Comparison of ENCODE assay signal across 8 mouse cellular contexts in the genomic region with DNA sequence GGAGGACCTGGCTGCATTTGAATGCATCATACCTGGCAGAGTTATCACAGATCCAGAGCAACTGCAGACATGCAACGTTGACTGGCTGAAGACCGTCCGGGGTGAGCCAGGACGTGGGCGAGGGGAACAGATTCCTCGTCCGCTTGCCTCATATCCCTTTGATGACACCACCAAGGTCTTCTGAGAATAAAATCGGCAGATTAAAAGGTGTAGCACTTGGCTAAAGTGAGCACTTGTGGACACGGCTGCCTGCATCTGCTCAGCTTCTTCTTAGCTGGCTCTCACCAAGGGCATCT. TPM values are rescaled to one million over a fixed set of nuclear protein-coding genes. Genes with fewer than 3 reads are reported as not detected.
DNase-seq lines count a peak whose midpoint lies in the region; ATAC-seq lines count a peak whose summit lies in the region.

No protein-coding gene starts in this region.

- H3K4me1 ChIP-seq in heart, embryonic 15.5 days (replicated peaks), result peaks cover 14% of the 10 kb centered on the region
- H3K4me1 ChIP-seq in embryonic facial prominence, embryonic 10.5 days, result peaks cover 20% of the 10 kb centered on the region
- peaks cover 17% of the 10 kb centered on the region for H3K4me1 ChIP-seq in forebrain, embryonic 16.5 days (replicated peaks; ENCODE audit: control insufficient read depth, insufficient read depth, low read length)
- peaks cover 22% of the 10 kb centered on the region for H3K4me1 ChIP-seq in liver, embryonic 16.5 days (ENCODE audit: control insufficient read depth, low read depth, low read length)

- H3K27me3 ChIP-seq in heart, embryonic 15.5 days, result no peaks in the 10 kb centered on the region
- H3K27me3 ChIP-seq in embryonic facial prominence, embryonic 10.5 days (replicated peaks; ENCODE audit: low read depth, poor library complexity, severe bottlenecking), result no peaks in the 10 kb centered on the region
- H3K27me3 ChIP-seq in forebrain, embryonic 16.5 days (replicated peaks; ENCODE audit: control insufficient read depth, insufficient read depth, low read length), result no peaks in the 10 kb centered on the region
- H3K27me3 ChIP-seq in liver, embryonic 16.5 days (ENCODE audit: control insufficient read depth, insufficient read depth, low read depth, low read length), result no peaks in the 10 kb centered on the region

- no peaks in the 10 kb centered on the region for H3K9me3 ChIP-seq in heart, embryonic 15.5 days (replicated peaks)
- no peaks in the 10 kb centered on the region for H3K9me3 ChIP-seq in embryonic facial prominence, embryonic 10.5 days
- no peaks in the 10 kb centered on the region for H3K9me3 ChIP-seq in forebrain, embryonic 16.5 days (ENCODE audit: control insufficient read depth, low read length)
- no peaks in the 10 kb centered on the region for H3K9me3 ChIP-seq in liver, embryonic 16.5 days (replicated peaks; ENCODE audit: control insufficient read depth, low read length)

- no peak overlapping the region for H3K27ac ChIP-seq in heart, embryonic 15.5 days
- peak overlapping the region; percentile 89 for H3K27ac ChIP-seq in embryonic facial prominence, embryonic 10.5 days (replicated peaks)
- no peak overlapping the region for H3K27ac ChIP-seq in forebrain, embryonic 16.5 days (ENCODE audit: low read length)
- no peak overlapping the region for H3K27ac ChIP-seq in liver, embryonic 16.5 days (ENCODE audit: low read length)

- 91% methylated on average over 9 of the region's 9 CpGs for WGBS in heart, embryonic 15.5 days
- WGBS in embryonic facial prominence, embryonic 10.5 days, result 93% methylated on average over 9 of the region's 9 CpGs
- WGBS in forebrain, embryonic 16.5 days, result 95% methylated on average over 9 of the region's 9 CpGs
- WGBS in liver, embryonic 16.5 days (ENCODE audit: insufficient replicate concordance), result 88% methylated on average over 9 of the region's 9 CpGs

- H3K4me3 ChIP-seq in heart, embryonic 15.5 days, result no peak overlapping the region
- H3K4me3 ChIP-seq in embryonic facial prominence, embryonic 10.5 days, result peak overlapping the region; percentile 65
- no peak overlapping the region for H3K4me3 ChIP-seq in forebrain, embryonic 16.5 days (replicated peaks; ENCODE audit: low read length)
- peak overlapping the region; percentile 73; the same call in 1 of the 2 replicates for H3K4me3 ChIP-seq in liver, embryonic 16.5 days (ENCODE audit: low read depth, low read length)

- intact Hi-C loops in left cerebral cortex, postnatal 36 days (cut with DNase I), result no loop called here

- DNase-seq in heart, adult 8-10 months (ENCODE audit: low spot score), result no peak
- DNase-seq in embryonic facial prominence, embryonic 10.5 days (ENCODE audit: low spot score), result no peak
- DNase-seq in left cerebral cortex, postnatal 36 days (ENCODE audit: low spot score in 2 of 2), result no peak
- DNase-seq in spleen, postnatal 10 days (ENCODE audit: low spot score in 2 of 2), result no peak
- no peak for DNase-seq in gastrocnemius, postnatal 4 days (ENCODE audit: low spot score in 2 of 2)

- H3K9ac ChIP-seq in heart, embryonic 15.5 days, result no peak overlapping the region
- peak overlapping the region; percentile 67; the same call in 1 of the 2 replicates for H3K9ac ChIP-seq in forebrain, embryonic 16.5 days (replicated peaks; ENCODE audit: low read depth, low read length)
- H3K9ac ChIP-seq in liver, embryonic 16.5 days (ENCODE audit: low read depth, low read length), result no peak overlapping the region

- peak overlapping the region; percentile 79 for H3K4me2 ChIP-seq in heart, embryonic 15.5 days
- H3K4me2 ChIP-seq in forebrain, embryonic 16.5 days (ENCODE audit: low read length), result peak overlapping the region; percentile 91; the same call in 1 of the 2 replicates
- peak overlapping the region; percentile 98 for H3K4me2 ChIP-seq in liver, embryonic 16.5 days (ENCODE audit: low read depth, low read length)

- no peak for ATAC-seq in heart, embryonic 15.5 days (replicated peaks; ENCODE audit: insufficient number of reproducible peaks, insufficient read depth, low FRiP score, low read depth)
- ATAC-seq in forebrain, embryonic 16.5 days, result no peak
- no peak for ATAC-seq in liver, embryonic 16.5 days (ENCODE audit: low read depth)

- H3K36me3 ChIP-seq in heart, embryonic 15.5 days, result peaks cover 6% of the 10 kb centered on the region
- H3K36me3 ChIP-seq in embryonic facial prominence, embryonic 10.5 days (replicated peaks), result peaks cover 12% of the 10 kb centered on the region
- 0 out of 2 replicates have a peak, but pooled peaks cover under 1% of the 10 kb centered on the region for H3K36me3 ChIP-seq in forebrain, embryonic 16.5 days (ENCODE audit: control insufficient read depth, insufficient read depth)
- H3K36me3 ChIP-seq in liver, embryonic 16.5 days (ENCODE audit: control insufficient read depth, insufficient read depth), result 0 out of 2 replicates have a peak, but pooled peaks cover 2% of the 10 kb centered on the region

RNA-seq across cellular contexts. Expression of gene D2hgdh, which starts 1.8 kb away (rescaled TPM):
- polyA plus RNA-seq in heart, embryonic 15.5 days (2015; fragmentation: Nextera tagmentation; extraction: Ambion mirVana), result 15.4 and 18.5 TPM in 2 replicates
- total RNA-seq in heart, adult 8-10 months (2022), result 10 to 100 TPM; 43.5 to 56.2 (median 48.4) TPM
- polyA plus RNA-seq in embryonic facial prominence, embryonic 10.5 days (2016; fragmentation: Nextera tagmentation; extraction: Ambion mirVana), result 15.0 and 15.7 TPM in 2 replicates
- polyA plus RNA-seq in forebrain, embryonic 16.5 days (2015; fragmentation: Nextera tagmentation; extraction: Ambion mirVana), result 17.2 and 19.5 TPM in 2 replicates
- polyA plus RNA-seq in liver, embryonic 16.5 days (2015; fragmentation: Nextera tagmentation; extraction: Ambion mirVana), result 5.6 and 6.9 TPM in 2 replicates
- total RNA-seq in left cerebral cortex, postnatal 36 days (2021), result 10 to 100 TPM; 12.7 to 15.3 TPM
- 10 to 100 TPM; 19.6 to 24.0 TPM for total RNA-seq in gastrocnemius, postnatal 4 days (2021)

RNA-seq across cellular contexts. Expression of gene Ing5, which starts 22.7 kb away (rescaled TPM):
- 10.3 and 11.9 TPM in 2 replicates for polyA plus RNA-seq in heart, embryonic 15.5 days (2015; fragmentation: Nextera tagmentation; extraction: Ambion mirVana)
- 10 to 100 TPM; 10.3 to 15.0 (median 13.6) TPM for total RNA-seq in heart, adult 8-10 months (2022)
- polyA plus RNA-seq in embryonic facial prominence, embryonic 10.5 days (2016; fragmentation: Nextera tagmentation; extraction: Ambion mirVana), result 26.3 and 27.2 TPM in 2 replicates
- polyA plus RNA-seq in forebrain, embryonic 16.5 days (2015; fragmentation: Nextera tagmentation; extraction: Ambion mirVana), result 11.9 and 12.3 TPM in 2 replicates
- polyA plus RNA-seq in liver, embryonic 16.5 days (2015; fragmentation: Nextera tagmentation; extraction: Ambion mirVana), result 8.6 and 9.1 TPM in 2 replicates
- total RNA-seq in left cerebral cortex, postnatal 36 days (2021), result 10 to 100 TPM; 11.0 to 12.2 TPM
- 1 to 10 TPM; 6.5 to 7.9 TPM for total RNA-seq in gastrocnemius, postnatal 4 days (2021)

RNA-seq across cellular contexts. Expression of gene Dtymk, which starts 24.8 kb away (rescaled TPM):
- 147 and 156 TPM in 2 replicates for polyA plus RNA-seq in heart, embryonic 15.5 days (2015; fragmentation: Nextera tagmentation; extraction: Ambion mirVana)
- total RNA-seq in heart, adult 8-10 months (2022), result 10 to 100 TPM; 20.2 to 24.3 (median 20.9) TPM
- polyA plus RNA-seq in embryonic facial prominence, embryonic 10.5 days (2016; fragmentation: Nextera tagmentation; extraction: Ambion mirVana), result 280 and 291 TPM in 2 replicates
- polyA plus RNA-seq in forebrain, embryonic 16.5 days (2015; fragmentation: Nextera tagmentation; extraction: Ambion mirVana), result 180 and 189 TPM in 2 replicates
- 95.9 and 110 TPM in 2 replicates for polyA plus RNA-seq in liver, embryonic 16.5 days (2015; fragmentation: Nextera tagmentation; extraction: Ambion mirVana)
- 10 to 100 TPM; 47.7 to 50.3 TPM for total RNA-seq in left cerebral cortex, postnatal 36 days (2021)
- 10 to 100 TPM; 64.3 to 65.5 TPM for total RNA-seq in gastrocnemius, postnatal 4 days (2021)

RNA-seq across cellular contexts. Expression of gene Gal3st2, which starts 34.6 kb away (rescaled TPM):
- polyA plus RNA-seq in heart, embryonic 15.5 days (2015; fragmentation: Nextera tagmentation; extraction: Ambion mirVana), result 0.09 and 0.10 TPM in 2 replicates
- under 1 TPM; 0.28 to 0.60 (median 0.50) TPM for total RNA-seq in heart, adult 8-10 months (2022)
- polyA plus RNA-seq in embryonic facial prominence, embryonic 10.5 days (2016; fragmentation: Nextera tagmentation; extraction: Ambion mirVana), result not detected in 2 replicates
- polyA plus RNA-seq in forebrain, embryonic 16.5 days (2015; fragmentation: Nextera tagmentation; extraction: Ambion mirVana), result not detected in 2 replicates
- polyA plus RNA-seq in liver, embryonic 16.5 days (2015; fragmentation: Nextera tagmentation; extraction: Ambion mirVana), result not detected in 2 replicates
- total RNA-seq in left cerebral cortex, postnatal 36 days (2021), result under 1 TPM; 0.12 to 0.16 TPM
- under 1 TPM; 0.73 to 0.74 TPM for total RNA-seq in gastrocnemius, postnatal 4 days (2021)

Comparison
In these comparisons a context has a peak if more than half of its experiments do, and no peak if none do; other contexts are left out.
1. H3K4me3 ChIP-seq: peak in embryonic facial prominence, embryonic 10.5 days (single experiment) and liver, embryonic 16.5 days (single experiment); none in heart, embryonic 15.5 days (single experiment) and forebrain, embryonic 16.5 days (single experiment).
2. Peak in every context shown above with its lines, with median percentiles within 50 percentile points of each other: H3K4me2 ChIP-seq.